Mouse (Mus musculus): ENCODE measurements around the gene Gm20721. TPM values are rescaled to one million over a fixed set of nuclear protein-coding genes. Genes with fewer than 3 reads are reported as not detected.
"Not testable (repeated sequence)": the region's sequence is repeated elsewhere in the genome, so short reads cannot be mapped to it uniquely, and the experiment has no call there.

Gene Gm20721
- total and polyA plus RNA-seq, 3 experiments, result 1.3 to 8.6 TPM; not detected in 1

- DNase-seq (ENCODE audit: low spot score) (no peak), ATAC-seq (ENCODE audit: extremely low read depth, insufficient number of reproducible peaks, low FRiP score, poor library complexity, severe bottlenecking) (no peak)
- Histone ChIP-seq H3K4me3 (ENCODE audit: low read depth, low read length) (no peak overlapping the region), H3K9me3 (replicated peaks) (no peaks in the 10 kb centered on the region), H3K4me1 (ENCODE audit: insufficient read depth, low read depth, low read length) (no peaks in the 10 kb centered on the region), H3K36me3 (replicated peaks) (no peaks in the 10 kb centered on the region), H3K27me3 (ENCODE audit: insufficient read depth, low read length) (peaks cover 6% of the 10 kb centered on the region)
- TF ChIP-seq GATA1 (IDR thresholded peaks at IDR 0.05; ENCODE audit: borderline replicate concordance, low read length), result no peak
- no peak for TF ChIP-seq POLR2AphosphoS5 (IDR thresholded peaks at IDR 0.05; ENCODE audit: insufficient replicate concordance, low read depth, low read length)
- no peak for TF ChIP-seq TAL1 (conservative IDR thresholded peaks at IDR 0.05; ENCODE audit: low read depth, low read length)
- TF ChIP-seq GATA2 (IDR thresholded peaks at IDR 0.05; ENCODE audit: borderline replicate concordance, low read depth, low read length), result no peak
- no peak for TF ChIP-seq CTCF (IDR thresholded peaks at IDR 0.05; ENCODE audit: low read depth, low read length)
Observed at GRCm38 (mm10) chr2:174359656-174360055, 13.1 kb upstream of the Gm20721 start.

DNA sequence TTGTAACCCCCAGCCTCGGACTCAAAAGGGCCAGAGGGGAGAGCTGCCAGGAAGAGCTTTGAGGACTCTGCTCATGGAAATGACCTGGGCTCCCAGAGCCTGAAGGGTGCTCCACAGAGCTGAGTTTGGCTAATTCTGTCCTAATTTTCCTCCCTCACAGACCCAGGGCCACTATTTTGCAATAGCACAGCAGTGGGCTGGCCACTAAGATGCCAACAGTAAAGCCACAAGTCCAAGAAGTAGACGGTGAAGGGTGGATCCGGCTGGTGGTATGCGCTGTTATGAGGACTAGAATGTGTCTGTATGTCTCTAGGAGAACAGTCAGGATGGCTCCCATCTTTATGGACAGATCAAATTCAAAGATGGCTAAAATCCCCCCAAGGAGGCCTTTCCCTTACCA lies 12.0 kb upstream of the Gm20721 start:
- no peak for ATAC-seq (ENCODE audit: extremely low read depth, insufficient number of reproducible peaks, low FRiP score, poor library complexity, severe bottlenecking)
- DNase-seq (ENCODE audit: low spot score), result no peak
- no peak overlapping the region for H3K4me3 ChIP-seq (ENCODE audit: low read depth, low read length)
- TF ChIP-seq GATA2 (IDR thresholded peaks at IDR 0.05; ENCODE audit: borderline replicate concordance, low read depth, low read length) (no peak), GATA1 (IDR thresholded peaks at IDR 0.05; ENCODE audit: borderline replicate concordance, low read length) (no peak), POLR2AphosphoS5 (IDR thresholded peaks at IDR 0.05; ENCODE audit: insufficient replicate concordance, low read depth, low read length) (no peak), CTCF (IDR thresholded peaks at IDR 0.05; ENCODE audit: low read depth, low read length) (no peak), TAL1 (conservative IDR thresholded peaks at IDR 0.05; ENCODE audit: low read depth, low read length) (no peak)
- no peaks in the 10 kb centered on the region for H3K4me1 ChIP-seq (ENCODE audit: insufficient read depth, low read depth, low read length)
- H3K27me3 ChIP-seq (ENCODE audit: insufficient read depth, low read length), result peaks cover 6% of the 10 kb centered on the region
- H3K36me3 ChIP-seq (replicated peaks), result no peaks in the 10 kb centered on the region
- H3K9me3 ChIP-seq (replicated peaks), result no peaks in the 10 kb centered on the region

DNA sequence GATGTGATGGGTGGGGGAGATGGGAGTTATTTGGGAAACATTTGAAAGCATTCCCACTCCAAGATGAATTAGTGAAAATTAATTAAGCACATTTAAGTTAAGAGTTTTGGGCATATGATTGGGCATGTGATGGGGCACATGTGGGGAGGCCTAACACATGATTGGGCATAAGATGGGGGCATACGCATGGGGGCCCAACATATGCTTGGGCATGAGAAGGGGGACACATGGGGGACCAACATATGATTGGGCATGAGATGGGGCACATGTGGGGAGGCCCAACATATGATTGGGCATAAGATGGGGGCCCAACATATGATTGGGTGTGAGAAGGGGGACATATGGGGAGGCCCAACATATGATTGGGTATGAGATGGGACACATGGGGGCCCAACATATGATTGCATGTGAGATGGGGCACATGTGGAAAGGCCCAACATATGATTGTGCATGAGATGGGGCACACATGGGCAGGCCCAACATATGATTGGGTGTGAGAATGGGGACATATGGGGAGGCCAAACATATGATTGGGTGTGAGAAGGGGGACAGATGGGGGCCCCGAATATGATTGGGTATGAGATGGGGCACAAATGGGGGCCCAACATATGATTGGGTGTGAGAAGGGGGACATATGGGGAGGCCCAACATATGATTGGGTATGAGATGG lies 622 bp upstream of the Gm20721 start:
- not testable (repeated sequence) for H3K27me3 ChIP-seq (ENCODE audit: insufficient read depth, low read length); H3K9me3 ChIP-seq (replicated peaks); H3K4me3 ChIP-seq (ENCODE audit: low read depth, low read length); DNase-seq (ENCODE audit: low spot score); ATAC-seq (ENCODE audit: extremely low read depth, insufficient number of reproducible peaks, low FRiP score, poor library complexity, severe bottlenecking)
- Histone ChIP-seq H3K36me3 (replicated peaks) (peaks cover 53% of the 10 kb centered on the region), H3K4me1 (ENCODE audit: insufficient read depth, low read depth, low read length) (peaks cover 26% of the 10 kb centered on the region)

DNA sequence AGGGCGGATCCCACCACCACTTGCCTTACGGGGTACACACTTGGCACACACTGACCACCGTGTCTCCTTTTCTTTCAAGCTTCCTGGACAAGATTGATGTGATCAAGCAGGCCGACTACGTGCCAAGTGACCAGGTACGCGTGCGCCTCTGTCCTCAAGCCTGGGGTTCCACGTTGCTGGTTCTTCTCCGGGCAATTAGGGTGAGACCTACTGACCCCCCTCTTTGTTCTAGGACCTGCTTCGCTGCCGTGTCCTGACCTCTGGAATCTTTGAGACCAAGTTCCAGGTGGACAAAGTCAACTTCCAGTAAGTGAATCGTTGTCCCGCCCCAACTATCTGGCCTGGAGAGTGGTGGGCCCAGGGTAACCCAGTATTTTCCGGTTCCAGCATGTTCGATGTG lies 1.5 kb downstream of the Gm20721 start:
- peaks cover 43% of the 10 kb centered on the region for H3K4me1 ChIP-seq (ENCODE audit: insufficient read depth, low read depth, low read length)
- H3K27me3 ChIP-seq (ENCODE audit: insufficient read depth, low read length), result no peaks in the 10 kb centered on the region
- no peak for TF ChIP-seq GATA1 (IDR thresholded peaks at IDR 0.05; ENCODE audit: borderline replicate concordance, low read length)
- TF ChIP-seq GATA2 (IDR thresholded peaks at IDR 0.05; ENCODE audit: borderline replicate concordance, low read depth, low read length), result no peak
- no peak for TF ChIP-seq TAL1 (conservative IDR thresholded peaks at IDR 0.05; ENCODE audit: low read depth, low read length)
- TF ChIP-seq POLR2AphosphoS5 (IDR thresholded peaks at IDR 0.05; ENCODE audit: insufficient replicate concordance, low read depth, low read length), result no peak
- TF ChIP-seq CTCF (IDR thresholded peaks at IDR 0.05; ENCODE audit: low read depth, low read length), result no peak
- H3K4me3 ChIP-seq (ENCODE audit: low read depth, low read length), result no peak overlapping the region
- no peaks in the 10 kb centered on the region for H3K9me3 ChIP-seq (replicated peaks)
- H3K36me3 ChIP-seq (replicated peaks), result peaks cover 74% of the 10 kb centered on the region
- ATAC-seq (ENCODE audit: extremely low read depth, insufficient number of reproducible peaks, low FRiP score, poor library complexity, severe bottlenecking) (no peak), DNase-seq (ENCODE audit: low spot score) (no peak)

- H3K4me3 ChIP-seq (ENCODE audit: low read depth, low read length), result no peak overlapping the region
- H3K9me3 ChIP-seq (replicated peaks), result no peaks in the 10 kb centered on the region
- H3K36me3 ChIP-seq (replicated peaks), result peaks cover 83% of the 10 kb centered on the region
- peak; percentile 35 for DNase-seq (ENCODE audit: low spot score)
- peak; percentile 75 for ATAC-seq (ENCODE audit: extremely low read depth, insufficient number of reproducible peaks, low FRiP score, poor library complexity, severe bottlenecking)
- no peaks in the 10 kb centered on the region for H3K27me3 ChIP-seq (ENCODE audit: insufficient read depth, low read length)
- H3K4me1 ChIP-seq (ENCODE audit: insufficient read depth, low read depth, low read length), result peaks cover 49% of the 10 kb centered on the region
- no peak for TF ChIP-seq POLR2AphosphoS5 (IDR thresholded peaks at IDR 0.05; ENCODE audit: insufficient replicate concordance, low read depth, low read length)
- no peak for TF ChIP-seq CTCF (IDR thresholded peaks at IDR 0.05; ENCODE audit: low read depth, low read length)
- no peak for TF ChIP-seq GATA1 (IDR thresholded peaks at IDR 0.05; ENCODE audit: borderline replicate concordance, low read length)
- no peak for TF ChIP-seq TAL1 (conservative IDR thresholded peaks at IDR 0.05; ENCODE audit: low read depth, low read length)
- TF ChIP-seq GATA2 (IDR thresholded peaks at IDR 0.05; ENCODE audit: borderline replicate concordance, low read depth, low read length), result no peak
Observed at GRCm38 (mm10) chr2:174344003-174344655, 2.4 kb downstream of the Gm20721 start.

DNA sequence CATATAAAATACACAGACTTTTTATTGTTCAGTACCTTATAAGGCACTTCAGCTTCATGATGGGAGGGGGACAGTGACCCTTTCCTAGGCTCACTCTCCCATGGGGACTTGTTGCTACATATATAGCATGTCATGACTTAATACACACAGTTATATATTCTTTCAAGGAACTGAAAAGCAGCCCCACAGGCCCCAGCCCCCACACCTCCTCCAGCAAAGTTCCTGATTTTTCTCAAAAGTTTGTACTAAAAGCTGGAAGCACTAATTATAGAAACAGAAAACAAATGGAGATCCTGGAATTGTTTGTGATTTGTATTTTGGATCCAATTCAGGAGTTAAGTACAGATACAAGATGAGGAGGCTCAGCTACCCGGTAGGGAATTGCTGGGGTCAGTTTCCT lies 2.9 kb downstream of the Gm20721 start:
- peaks cover 55% of the 10 kb centered on the region for H3K4me1 ChIP-seq (ENCODE audit: insufficient read depth, low read depth, low read length)
- no peaks in the 10 kb centered on the region for H3K9me3 ChIP-seq (replicated peaks)
- H3K27me3 ChIP-seq (ENCODE audit: insufficient read depth, low read length), result no peaks in the 10 kb centered on the region
- ATAC-seq (ENCODE audit: extremely low read depth, insufficient number of reproducible peaks, low FRiP score, poor library complexity, severe bottlenecking), result no peak
- no peak overlapping the region for H3K4me3 ChIP-seq (ENCODE audit: low read depth, low read length)
- no peak for TF ChIP-seq CTCF (IDR thresholded peaks at IDR 0.05; ENCODE audit: low read depth, low read length)
- no peak for TF ChIP-seq POLR2AphosphoS5 (IDR thresholded peaks at IDR 0.05; ENCODE audit: insufficient replicate concordance, low read depth, low read length)
- no peak for TF ChIP-seq GATA1 (IDR thresholded peaks at IDR 0.05; ENCODE audit: borderline replicate concordance, low read length)
- no peak for TF ChIP-seq GATA2 (IDR thresholded peaks at IDR 0.05; ENCODE audit: borderline replicate concordance, low read depth, low read length)
- no peak for TF ChIP-seq TAL1 (conservative IDR thresholded peaks at IDR 0.05; ENCODE audit: low read depth, low read length)
- H3K36me3 ChIP-seq (replicated peaks), result peaks cover 89% of the 10 kb centered on the region
- DNase-seq (ENCODE audit: low spot score), result no peak
